Mouse (Mus musculus): ENCODE results near the gene Bin2. TPM values are rescaled to one million over a fixed set of nuclear protein-coding genes. Genes with fewer than 3 reads are reported as not detected.

Bin2 gene
- polyA plus RNA-seq, 1 experiment: 114 TPM

DNA sequence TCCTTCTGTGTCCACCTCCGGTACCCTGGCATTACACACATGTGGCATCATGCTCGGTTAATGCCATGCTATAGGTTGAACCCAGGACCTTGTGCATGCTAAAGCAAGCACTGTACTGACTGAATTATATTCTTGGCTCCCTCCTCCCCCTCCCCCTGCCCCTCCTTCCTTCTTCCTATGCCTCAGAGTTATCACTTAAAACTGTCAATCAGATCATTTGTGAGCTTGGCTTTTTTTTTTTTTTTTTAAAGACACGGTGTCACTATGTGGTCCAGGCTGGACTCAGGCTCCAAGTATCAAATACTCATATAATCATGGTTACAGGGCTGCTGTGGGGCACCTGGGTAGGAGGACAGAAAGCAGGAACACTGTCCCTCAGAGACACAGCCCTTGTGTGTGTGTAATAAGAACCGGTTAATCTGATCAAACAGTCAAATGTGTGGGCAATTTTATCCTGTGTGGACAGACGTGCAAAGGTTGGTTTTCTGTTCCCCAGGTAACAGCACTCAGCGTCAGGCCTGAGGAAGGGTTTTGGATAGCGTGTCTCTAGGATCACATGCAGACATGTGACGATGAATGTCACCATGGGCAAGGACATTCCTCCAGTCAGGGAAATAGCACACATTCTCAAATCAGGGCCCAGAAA is 39.2 kb upstream of the Bin2 start:
- WGBS: 77% methylated on average over 8 of the region's 8 CpGs
- TF ChIP-seq POLR2A (IDR thresholded peaks at IDR 0.05; ENCODE audit: control insufficient read depth, extremely low read depth, insufficient read depth, low read length, poor library complexity) (no peak), CTCF (IDR thresholded peaks at IDR 0.05; ENCODE audit: borderline replicate concordance, control insufficient read depth, extremely low read depth, insufficient read depth, low read length, poor library complexity) (no peak)
- no peak for DNase-seq
- no peak overlapping the region for H3K4me3 ChIP-seq (ENCODE audit: control insufficient read depth, insufficient read depth, low read length)
- H3K27ac ChIP-seq (ENCODE audit: control insufficient read depth, insufficient read depth, low read length): peak overlapping the region; percentile 32; the same call in 1 of the 2 replicates
- peaks cover 8% of the 10 kb centered on the region; the same call in 1 of the 2 replicates for H3K36me3 ChIP-seq (ENCODE audit: control insufficient read depth, insufficient read depth, low read length)
- H3K4me1 ChIP-seq (replicated peaks; ENCODE audit: control insufficient read depth, insufficient read depth, low read length): peaks cover 52% of the 10 kb centered on the region
- no peaks in the 10 kb centered on the region for H3K27me3 ChIP-seq (ENCODE audit: control insufficient read depth, insufficient read depth, low read length)

DNA sequence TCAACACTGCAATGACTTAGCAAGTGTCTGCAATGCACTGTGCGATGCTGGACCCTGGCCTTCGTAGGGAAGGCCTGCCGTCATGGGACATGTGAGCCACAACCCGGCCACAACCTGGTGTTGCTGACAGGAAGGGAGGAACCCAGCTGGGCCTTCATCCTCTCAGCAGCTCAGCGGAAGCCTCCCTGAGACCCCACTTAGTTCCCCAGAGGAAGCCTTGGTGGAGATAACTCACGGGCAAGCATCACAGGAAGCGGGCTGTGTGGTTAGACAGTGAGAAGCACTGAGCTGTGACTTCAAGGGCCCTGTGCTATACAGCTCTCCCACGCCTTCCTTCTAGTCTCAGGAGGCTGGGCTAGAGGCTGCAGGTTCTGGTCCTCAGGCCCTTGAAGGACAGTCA is 36.9 kb upstream of the Bin2 start:
- H3K4me3 ChIP-seq (ENCODE audit: control insufficient read depth, insufficient read depth, low read length): no peak overlapping the region
- peak; percentile 86 for DNase-seq
- no peaks in the 10 kb centered on the region for H3K36me3 ChIP-seq (ENCODE audit: control insufficient read depth, insufficient read depth, low read length)
- 8% methylated on average over 8 of the region's 8 CpGs for WGBS
- no peaks in the 10 kb centered on the region for H3K27me3 ChIP-seq (ENCODE audit: control insufficient read depth, insufficient read depth, low read length)
- peak overlapping the region; percentile 90 for H3K27ac ChIP-seq (ENCODE audit: control insufficient read depth, insufficient read depth, low read length)
- peaks cover 57% of the 10 kb centered on the region for H3K4me1 ChIP-seq (replicated peaks; ENCODE audit: control insufficient read depth, insufficient read depth, low read length)
- TF ChIP-seq CTCF (IDR thresholded peaks at IDR 0.05; ENCODE audit: borderline replicate concordance, control insufficient read depth, extremely low read depth, insufficient read depth, low read length, poor library complexity): peak; percentile 52; the same call in 1 of the 2 replicates
- no peak for TF ChIP-seq POLR2A (IDR thresholded peaks at IDR 0.05; ENCODE audit: control insufficient read depth, extremely low read depth, insufficient read depth, low read length, poor library complexity)

DNA sequence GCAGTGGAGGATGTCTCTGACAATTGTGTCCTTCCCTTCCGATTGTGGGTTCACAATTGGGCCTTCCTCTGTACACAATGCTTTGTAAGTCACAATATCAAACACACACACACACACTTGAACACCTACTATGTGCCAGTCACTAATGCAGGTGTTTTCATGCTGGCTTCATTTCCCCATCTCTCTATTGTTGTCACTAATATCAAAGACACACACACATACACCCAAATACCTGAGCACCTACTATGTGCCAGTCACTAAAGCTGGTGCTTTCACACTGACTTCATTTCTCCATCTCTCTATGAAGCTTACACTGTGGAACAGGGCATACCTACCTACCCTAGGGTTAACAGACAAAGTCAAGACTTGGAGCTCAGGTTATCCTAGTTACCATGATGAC is 36.0 kb upstream of the Bin2 start:
- TF ChIP-seq POLR2A (IDR thresholded peaks at IDR 0.05; ENCODE audit: control insufficient read depth, extremely low read depth, insufficient read depth, low read length, poor library complexity): no peak
- no peak for TF ChIP-seq CTCF (IDR thresholded peaks at IDR 0.05; ENCODE audit: borderline replicate concordance, control insufficient read depth, extremely low read depth, insufficient read depth, low read length, poor library complexity)
- Histone ChIP-seq H3K27me3 (ENCODE audit: control insufficient read depth, insufficient read depth, low read length) (no peaks in the 10 kb centered on the region), H3K36me3 (ENCODE audit: control insufficient read depth, insufficient read depth, low read length) (no peaks in the 10 kb centered on the region), H3K4me3 (ENCODE audit: control insufficient read depth, insufficient read depth, low read length) (no peak overlapping the region), H3K27ac (ENCODE audit: control insufficient read depth, insufficient read depth, low read length) (peak overlapping the region; percentile 82), H3K4me1 (replicated peaks; ENCODE audit: control insufficient read depth, insufficient read depth, low read length) (peaks cover 66% of the 10 kb centered on the region)
- 87% methylated on average over 1 of the region's 1 CpGs for WGBS
- DNase-seq: no peak

DNA sequence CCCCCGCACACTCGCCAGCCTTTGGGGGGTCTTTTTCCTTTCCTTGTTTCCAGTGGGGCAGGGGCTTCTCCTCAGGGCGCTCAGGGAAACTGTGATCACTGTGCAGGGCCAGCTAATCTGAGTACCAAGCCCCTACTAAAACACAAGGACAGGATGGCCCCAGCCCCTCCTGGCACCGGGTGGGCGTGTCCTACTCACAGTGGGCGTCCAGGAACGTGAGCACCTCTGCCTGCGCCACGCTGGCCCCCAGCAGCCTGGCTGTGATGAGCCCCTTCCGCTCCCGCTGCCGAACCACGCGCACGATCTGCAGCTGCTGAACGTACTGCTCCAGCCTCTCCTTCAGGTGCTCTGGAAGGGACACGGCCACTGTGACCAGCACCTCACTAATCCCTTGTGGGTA is 34.6 kb upstream of the Bin2 start:
- no peak overlapping the region for H3K4me3 ChIP-seq (ENCODE audit: control insufficient read depth, insufficient read depth, low read length)
- H3K27ac ChIP-seq (ENCODE audit: control insufficient read depth, insufficient read depth, low read length): no peak overlapping the region
- DNase-seq: no peak
- TF ChIP-seq CTCF (IDR thresholded peaks at IDR 0.05; ENCODE audit: borderline replicate concordance, control insufficient read depth, extremely low read depth, insufficient read depth, low read length, poor library complexity) (no peak), POLR2A (IDR thresholded peaks at IDR 0.05; ENCODE audit: control insufficient read depth, extremely low read depth, insufficient read depth, low read length, poor library complexity) (no peak)
- H3K36me3 ChIP-seq (ENCODE audit: control insufficient read depth, insufficient read depth, low read length): no peaks in the 10 kb centered on the region
- WGBS: 86% methylated on average over 17 of the region's 17 CpGs
- H3K4me1 ChIP-seq (replicated peaks; ENCODE audit: control insufficient read depth, insufficient read depth, low read length): peaks cover 76% of the 10 kb centered on the region
- H3K27me3 ChIP-seq (ENCODE audit: control insufficient read depth, insufficient read depth, low read length): no peaks in the 10 kb centered on the region

DNA sequence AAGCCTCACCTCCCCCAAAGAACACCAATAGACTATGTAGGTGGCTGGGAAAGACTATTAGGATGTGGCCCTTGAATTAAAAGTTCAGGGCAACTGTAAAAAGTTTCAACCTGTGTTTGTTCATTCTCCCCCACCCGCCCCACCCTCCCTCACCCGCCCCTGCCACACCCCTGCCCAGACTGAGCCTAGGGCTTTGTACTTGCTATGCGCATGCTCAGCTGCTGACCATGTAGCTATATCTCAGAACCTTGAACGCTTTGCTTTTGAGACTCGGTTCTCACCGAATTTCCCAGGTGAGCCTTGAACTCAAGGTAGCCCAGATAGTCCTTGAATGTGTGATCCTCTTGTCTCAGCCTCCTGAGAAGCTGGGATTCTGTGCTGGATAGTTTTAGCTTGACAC is 32.5 kb upstream of the Bin2 start:
- Histone ChIP-seq H3K4me1 (replicated peaks; ENCODE audit: control insufficient read depth, insufficient read depth, low read length) (peaks cover 58% of the 10 kb centered on the region), H3K4me3 (ENCODE audit: control insufficient read depth, insufficient read depth, low read length) (no peak overlapping the region), H3K27me3 (ENCODE audit: control insufficient read depth, insufficient read depth, low read length) (no peaks in the 10 kb centered on the region), H3K36me3 (ENCODE audit: control insufficient read depth, insufficient read depth, low read length) (no peaks in the 10 kb centered on the region; the same call in 1 of the 2 replicates), H3K27ac (ENCODE audit: control insufficient read depth, insufficient read depth, low read length) (0 out of 2 replicates have a peak overlapping the region, but pooled peaks have one; percentile 10)
- WGBS: 81% methylated on average over 6 of the region's 6 CpGs
- no peak for DNase-seq
- TF ChIP-seq CTCF (IDR thresholded peaks at IDR 0.05; ENCODE audit: borderline replicate concordance, control insufficient read depth, extremely low read depth, insufficient read depth, low read length, poor library complexity) (no peak), POLR2A (IDR thresholded peaks at IDR 0.05; ENCODE audit: control insufficient read depth, extremely low read depth, insufficient read depth, low read length, poor library complexity) (no peak)

DNA sequence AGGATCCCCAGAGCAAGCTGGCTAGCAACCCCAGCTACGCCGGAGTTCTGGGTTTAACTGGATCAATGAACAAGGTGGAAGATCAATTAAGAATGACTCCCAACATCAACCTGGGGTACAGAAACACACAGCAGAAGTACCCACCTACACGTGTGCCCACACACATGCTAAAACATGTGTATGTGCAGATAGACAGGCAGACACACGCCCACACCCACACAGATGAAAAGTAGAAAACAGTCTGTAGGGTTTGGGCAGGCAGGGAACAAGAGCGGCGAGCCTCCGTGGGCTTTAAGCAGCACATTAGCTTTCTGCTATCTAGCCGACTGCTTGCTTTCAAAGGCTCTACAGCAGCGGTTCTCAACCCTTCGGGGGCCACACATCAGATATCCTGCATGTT is 31.8 kb upstream of the Bin2 start:
- Histone ChIP-seq H3K27ac (ENCODE audit: control insufficient read depth, insufficient read depth, low read length) (peak overlapping the region; percentile 26; the same call in 1 of the 2 replicates), H3K36me3 (ENCODE audit: control insufficient read depth, insufficient read depth, low read length) (no peaks in the 10 kb centered on the region; the same call in 1 of the 2 replicates), H3K27me3 (ENCODE audit: control insufficient read depth, insufficient read depth, low read length) (no peaks in the 10 kb centered on the region), H3K4me3 (ENCODE audit: control insufficient read depth, insufficient read depth, low read length) (no peak overlapping the region), H3K4me1 (replicated peaks; ENCODE audit: control insufficient read depth, insufficient read depth, low read length) (peaks cover 52% of the 10 kb centered on the region)
- 69% methylated on average over 10 of the region's 10 CpGs for WGBS
- no peak for TF ChIP-seq CTCF (IDR thresholded peaks at IDR 0.05; ENCODE audit: borderline replicate concordance, control insufficient read depth, extremely low read depth, insufficient read depth, low read length, poor library complexity)
- TF ChIP-seq POLR2A (IDR thresholded peaks at IDR 0.05; ENCODE audit: control insufficient read depth, extremely low read depth, insufficient read depth, low read length, poor library complexity): no peak
- DNase-seq: no peak

Measured in thymus, adult 2 months (tissue).